In the genomic region with DNA sequence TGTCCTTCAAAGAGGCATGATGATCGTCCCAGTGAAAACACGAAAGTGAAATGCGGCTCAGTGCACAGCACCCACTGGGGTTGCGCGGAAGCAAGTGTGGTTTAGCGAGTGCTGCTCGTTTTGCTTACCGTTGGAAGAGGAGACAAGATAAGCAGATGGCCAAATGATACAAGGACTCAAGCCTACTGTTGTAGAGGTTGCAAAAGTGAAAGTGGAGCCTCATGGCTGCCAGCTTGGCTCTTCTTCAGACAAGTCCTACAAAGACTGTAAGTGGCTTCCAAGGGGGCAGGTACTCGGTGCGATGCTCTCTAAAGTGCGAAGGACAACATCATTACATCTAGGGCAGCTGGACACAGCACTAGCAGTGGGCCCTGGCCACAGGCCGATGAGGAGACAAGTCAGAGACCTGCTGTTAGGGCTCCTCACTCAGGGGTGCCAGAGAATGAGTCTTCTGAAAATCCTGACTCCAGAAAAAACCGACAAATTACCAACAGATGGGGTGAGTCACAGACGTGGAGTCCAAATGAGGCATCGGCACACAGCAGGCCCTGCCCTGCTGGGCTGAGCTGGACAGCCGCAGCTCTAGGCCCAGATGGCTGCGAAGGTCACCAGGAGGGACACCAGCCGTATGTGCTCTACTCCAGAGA, we compare ENCODE assay signal across 9 mouse cellular contexts.
DNase-seq lines count a peak whose midpoint lies in the region; TF ChIP-seq lines count a peak whose summit lies in the region.
"Had no signal": no experiment of that assay in that cellular context is flagged by ENCODE, and none has a peak within 500 bp of the region (broad histone marks: within the 10 kb centered on the region; RNA-seq: fewer than 3 reads in every experiment).

No protein-coding gene starts in this region.

- H3K4me3 ChIP-seq in limb, embryonic 10.5 days = no peak overlapping the region
- no peak overlapping the region for H3K4me3 ChIP-seq in kidney, adult 2 months (ENCODE audit: insufficient read depth, low read depth, low read length)

- H3K9me3 ChIP-seq in limb, embryonic 10.5 days (replicated peaks) = no peaks in the 10 kb centered on the region
- H3K9me3 ChIP-seq: G1E had no signal

- H3K4me1 ChIP-seq in limb, embryonic 10.5 days = peaks cover 6% of the 10 kb centered on the region; the same call in 1 of the 2 replicates
- H3K4me1 ChIP-seq in kidney, adult 2 months (ENCODE audit: control insufficient read depth, insufficient read depth, low read length) = no peaks in the 10 kb centered on the region

- DNase-seq in layer of hippocampus, adult 18-20 months (ENCODE audit: low spot score in 2 of 2) = peak; percentile 35 to 38
- no peak for DNase-seq in layer of hippocampus, postnatal 25 days (ENCODE audit: extremely low spot score in 1 of 2, low spot score in 1 of 2)
- peak; percentile 42 for DNase-seq in adrenal gland, postnatal 14 days
- DNase-seq in fibroblast of lung, adult 2 months (ENCODE audit: low read depth) = peak; percentile 82
- peak; percentile 31 for DNase-seq in limb, embryonic 10.5 days (ENCODE audit: low spot score)
- DNase-seq in urinary bladder, adult 2 months (ENCODE audit: low spot score) = no peak
- no peak for DNase-seq in kidney, adult 2 months
- no peak for DNase-seq in neural tube, embryonic 10.5 days (ENCODE audit: extremely low spot score, low spot score)

- 82% methylated on average over 18 of the region's 18 CpGs for WGBS in limb, embryonic 10.5 days
- WGBS in kidney, adult 2 months = 92% methylated on average over 18 of the region's 18 CpGs

- no peaks in the 10 kb centered on the region for H3K27me3 ChIP-seq in limb, embryonic 10.5 days (ENCODE audit: low read depth, poor library complexity, severe bottlenecking)
- no peaks in the 10 kb centered on the region for H3K27me3 ChIP-seq in kidney, adult 2 months (replicated peaks; ENCODE audit: control insufficient read depth, insufficient read depth, low read length)

- H3K27ac ChIP-seq in limb, embryonic 10.5 days = no peak overlapping the region
- no peak overlapping the region for H3K27ac ChIP-seq in kidney, adult 2 months (ENCODE audit: insufficient read depth, low read depth, low read length)

- no peak for TF ChIP-seq POLR2A in kidney, adult 2 months (IDR thresholded peaks at IDR 0.05; ENCODE audit: low read depth, low read length)

- no peak for TF ChIP-seq CTCF in kidney, adult 2 months (conservative IDR thresholded peaks at IDR 0.05; ENCODE audit: insufficient read depth, insufficient read length, low read depth, low read length)

- no peaks in the 10 kb centered on the region for H3K36me3 ChIP-seq in limb, embryonic 10.5 days
- no peaks in the 10 kb centered on the region for H3K36me3 ChIP-seq in kidney, adult 2 months (ENCODE audit: control insufficient read depth, insufficient read depth, low read length)
- H3K36me3 ChIP-seq: G1E had no signal

Comparison
In these comparisons a context has a peak if more than half of its experiments do, and no peak if none do; other contexts are left out.
1. DNase-seq: peak in layer of hippocampus, adult 18-20 months (2 of 2), adrenal gland, postnatal 14 days (single experiment), fibroblast of lung, adult 2 months (single experiment) and limb, embryonic 10.5 days (single experiment); none in layer of hippocampus, postnatal 25 days (0 of 2), urinary bladder, adult 2 months (single experiment), kidney, adult 2 months (single experiment) and neural tube, embryonic 10.5 days (single experiment).